Mouse (Mus musculus): ENCODE results near the gene Camkv.

The Camkv gene

GRCm38 (mm10) chr9:107992197-107992596 is 56.7 kb downstream of the Camkv start, which contains the start of gene Cdhr4:
TSS of gene Cdhr4 (plus strand) at chr9:107992497.
- no peak for DNase-seq (ENCODE audit: low spot score)

DNA sequence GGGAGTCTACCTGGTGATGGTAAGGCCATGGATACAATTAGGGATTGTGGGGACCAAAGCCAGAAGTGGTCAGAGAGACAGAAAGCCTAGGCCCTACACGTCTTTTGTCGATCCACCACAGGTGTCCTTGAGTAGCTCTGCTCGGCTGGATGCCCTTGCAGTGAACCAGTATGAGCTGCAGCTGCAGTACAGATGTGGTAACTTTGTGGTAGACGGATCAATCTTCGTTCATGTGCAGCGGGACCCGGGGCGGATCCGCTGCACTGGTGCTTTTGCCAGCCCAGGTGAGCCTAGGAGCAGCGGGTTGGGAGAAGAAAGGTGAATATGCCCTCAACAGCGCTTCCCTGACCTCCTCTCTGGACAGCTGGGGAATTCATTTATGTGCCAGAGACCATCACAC is 57.5 kb downstream of the Camkv start:
- no peak for DNase-seq (ENCODE audit: low spot score)

- no peak for DNase-seq (ENCODE audit: low spot score)
Measured at GRCm38 (mm10) chr9:107994464-107994863, 59.0 kb downstream of the Camkv start.

DNA sequence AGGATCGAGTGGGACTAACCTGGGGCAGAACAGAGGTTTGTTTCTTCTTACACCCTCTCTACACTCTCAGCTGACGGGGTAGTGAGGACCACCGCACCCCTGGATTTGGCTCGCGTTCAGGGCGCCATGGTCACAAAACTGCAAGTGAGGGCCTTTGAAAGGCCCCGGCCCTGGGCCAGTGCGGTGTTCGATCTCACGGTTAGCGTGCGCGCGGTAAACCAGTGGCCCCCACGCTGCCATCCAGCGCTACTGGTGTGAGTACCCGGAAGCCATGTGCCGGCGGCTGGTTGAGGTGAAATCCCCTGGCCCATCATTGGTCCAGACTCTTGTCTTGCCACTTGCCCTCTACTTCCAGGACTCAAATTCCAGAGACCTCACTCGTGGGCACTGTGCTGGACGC is 60.0 kb downstream of the Camkv start:
- DNase-seq (ENCODE audit: low spot score), result no peak

DNA sequence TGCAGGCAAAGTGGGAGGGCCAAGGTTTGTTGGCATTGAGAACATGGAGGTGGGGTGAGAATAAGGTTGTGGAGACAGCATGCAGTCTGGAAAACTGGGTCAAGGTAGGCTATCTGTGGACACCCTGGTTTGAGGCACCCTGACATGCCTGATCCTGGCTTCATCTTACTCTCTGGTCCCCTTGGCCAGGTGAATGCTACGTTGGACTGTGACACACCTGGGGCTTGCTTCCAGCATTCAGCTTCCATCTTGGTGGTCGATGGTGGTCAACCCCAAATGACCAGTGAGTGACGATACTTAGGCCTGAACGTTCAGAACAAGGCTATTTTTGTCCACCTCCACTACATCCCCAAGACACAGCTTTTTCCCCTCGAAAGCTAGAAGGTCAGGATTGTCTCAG is 60.6 kb downstream of the Camkv start, which contains the start of gene Gm20662:
Gene Gm20662 (plus strand): TSS at position 301 of the 400 bp plus-strand sequence.
- DNase-seq (ENCODE audit: low spot score), result no peak
